Mouse (Mus musculus): Measurements from ENCODE around the gene Lrrc29. TPM values are rescaled to one million over a fixed set of nuclear protein-coding genes. Genes with fewer than 3 reads are reported as not detected.
A peak's percentile ranks its signal among the peaks of the same experiment; 100 is the strongest.

Gene Lrrc29
- polyA plus RNA-seq, 1 experiment from 2014 or later, result 0.64 TPM

GRCm38 (mm10) chr8:105356681-105357080 is 30.6 kb upstream of the Lrrc29 start:
- DNase-seq (ENCODE audit: low spot score), result no peak
- H3K27ac ChIP-seq (replicated peaks; ENCODE audit: low read depth, low read length), result no peak overlapping the region
- H3K4me1 ChIP-seq (ENCODE audit: control insufficient read depth, insufficient read depth, low read length), result peaks cover 10% of the 10 kb centered on the region
- 85% methylated on average over 14 of the region's 14 CpGs for WGBS
- no peak overlapping the region for H3K4me2 ChIP-seq (ENCODE audit: low read depth, severe bottlenecking)
- no peak overlapping the region for H3K4me3 ChIP-seq (ENCODE audit: low read depth, low read length)
- H3K27me3 ChIP-seq (ENCODE audit: control insufficient read depth, insufficient read depth, low read length), result no peaks in the 10 kb centered on the region
- H3K9me3 ChIP-seq (ENCODE audit: control insufficient read depth, low read length), result no peaks in the 10 kb centered on the region
- no peak overlapping the region for H3K9ac ChIP-seq (ENCODE audit: low read length)
- no peak for ATAC-seq (ENCODE audit: insufficient number of reproducible peaks, low FRiP score, low TSS enrichment, low read depth)
- H3K36me3 ChIP-seq (ENCODE audit: control insufficient read depth, insufficient read depth, low read length), result peaks cover 3% of the 10 kb centered on the region; the same call in 1 of the 2 replicates

GRCm38 (mm10) chr8:105355179-105356024 is 29.3 kb upstream of the Lrrc29 start:
- ATAC-seq (ENCODE audit: insufficient number of reproducible peaks, low FRiP score, low TSS enrichment, low read depth) (no peak), DNase-seq (ENCODE audit: low spot score) (peak; percentile 35)
- WGBS, result 62% methylated on average over 26 of the region's 26 CpGs
- Histone ChIP-seq H3K4me2 (ENCODE audit: low read depth, severe bottlenecking) (no peak overlapping the region), H3K9me3 (ENCODE audit: control insufficient read depth, low read length) (no peaks in the 10 kb centered on the region), H3K27ac (replicated peaks; ENCODE audit: low read depth, low read length) (no peak overlapping the region), H3K36me3 (ENCODE audit: control insufficient read depth, insufficient read depth, low read length) (peaks cover 3% of the 10 kb centered on the region; the same call in 1 of the 2 replicates), H3K9ac (ENCODE audit: low read length) (no peak overlapping the region), H3K4me3 (ENCODE audit: low read depth, low read length) (no peak overlapping the region), H3K4me1 (ENCODE audit: control insufficient read depth, insufficient read depth, low read length) (peaks cover 10% of the 10 kb centered on the region), H3K27me3 (ENCODE audit: control insufficient read depth, insufficient read depth, low read length) (no peaks in the 10 kb centered on the region)

- Histone ChIP-seq H3K27me3 (ENCODE audit: control insufficient read depth, insufficient read depth, low read length) (no peaks in the 10 kb centered on the region), H3K9ac (ENCODE audit: low read length) (no peak overlapping the region), H3K4me3 (ENCODE audit: low read depth, low read length) (no peak overlapping the region), H3K36me3 (ENCODE audit: control insufficient read depth, insufficient read depth, low read length) (peaks cover 3% of the 10 kb centered on the region; the same call in 1 of the 2 replicates), H3K9me3 (ENCODE audit: control insufficient read depth, low read length) (no peaks in the 10 kb centered on the region), H3K4me2 (ENCODE audit: low read depth, severe bottlenecking) (no peak overlapping the region), H3K4me1 (ENCODE audit: control insufficient read depth, insufficient read depth, low read length) (peaks cover 15% of the 10 kb centered on the region), H3K27ac (replicated peaks; ENCODE audit: low read depth, low read length) (no peak overlapping the region)
- DNase-seq (ENCODE audit: low spot score), result no peak
- 80% methylated on average over 4 of the region's 4 CpGs for WGBS
- no peak for ATAC-seq (ENCODE audit: insufficient number of reproducible peaks, low FRiP score, low TSS enrichment, low read depth)
Measured at GRCm38 (mm10) chr8:105354549-105354948, 28.5 kb upstream of the Lrrc29 start.

GRCm38 (mm10) chr8:105353583-105354135 is 27.6 kb upstream of the Lrrc29 start:
- ATAC-seq (ENCODE audit: insufficient number of reproducible peaks, low FRiP score, low TSS enrichment, low read depth) (no peak), DNase-seq (ENCODE audit: low spot score) (no peak)
- peaks cover 15% of the 10 kb centered on the region for H3K4me1 ChIP-seq (ENCODE audit: control insufficient read depth, insufficient read depth, low read length)
- no peaks in the 10 kb centered on the region for H3K9me3 ChIP-seq (ENCODE audit: control insufficient read depth, low read length)
- H3K4me3 ChIP-seq (ENCODE audit: low read depth, low read length), result no peak overlapping the region
- no peaks in the 10 kb centered on the region for H3K27me3 ChIP-seq (ENCODE audit: control insufficient read depth, insufficient read depth, low read length)
- no peak overlapping the region for H3K27ac ChIP-seq (replicated peaks; ENCODE audit: low read depth, low read length)
- H3K9ac ChIP-seq (ENCODE audit: low read length), result no peak overlapping the region
- WGBS, result 77% methylated on average over 8 of the region's 8 CpGs
- no peak overlapping the region for H3K4me2 ChIP-seq (ENCODE audit: low read depth, severe bottlenecking)
- peaks cover 3% of the 10 kb centered on the region; the same call in 1 of the 2 replicates for H3K36me3 ChIP-seq (ENCODE audit: control insufficient read depth, insufficient read depth, low read length)

- ATAC-seq (ENCODE audit: insufficient number of reproducible peaks, low FRiP score, low TSS enrichment, low read depth), result no peak
- H3K4me2 ChIP-seq (ENCODE audit: low read depth, severe bottlenecking), result peak overlapping the region; percentile 98
- no peak overlapping the region for H3K27ac ChIP-seq (replicated peaks; ENCODE audit: low read depth, low read length)
- H3K36me3 ChIP-seq (ENCODE audit: control insufficient read depth, insufficient read depth, low read length), result no peaks in the 10 kb centered on the region
- no peak overlapping the region for H3K4me3 ChIP-seq (ENCODE audit: low read depth, low read length)
- H3K4me1 ChIP-seq (ENCODE audit: control insufficient read depth, insufficient read depth, low read length), result peaks cover 22% of the 10 kb centered on the region
- no peaks in the 10 kb centered on the region for H3K27me3 ChIP-seq (ENCODE audit: control insufficient read depth, insufficient read depth, low read length)
- DNase-seq (ENCODE audit: low spot score), result no peak
- 42% methylated on average over 7 of the region's 7 CpGs for WGBS
- no peak overlapping the region for H3K9ac ChIP-seq (ENCODE audit: low read length)
- H3K9me3 ChIP-seq (ENCODE audit: control insufficient read depth, low read length), result no peaks in the 10 kb centered on the region
Measured at GRCm38 (mm10) chr8:105350186-105350585, 24.1 kb upstream of the Lrrc29 start.

- peaks cover 19% of the 10 kb centered on the region for H3K4me1 ChIP-seq (ENCODE audit: control insufficient read depth, insufficient read depth, low read length)
- H3K4me2 ChIP-seq (ENCODE audit: low read depth, severe bottlenecking), result peak overlapping the region; percentile 98
- WGBS, result under 1% methylated on average over 47 of the region's 48 CpGs
- peak; percentile 71 for DNase-seq (ENCODE audit: low spot score)
- H3K9ac ChIP-seq (ENCODE audit: low read length), result peak overlapping the region; percentile 74
- no peaks in the 10 kb centered on the region for H3K36me3 ChIP-seq (ENCODE audit: control insufficient read depth, insufficient read depth, low read length)
- no peaks in the 10 kb centered on the region for H3K9me3 ChIP-seq (ENCODE audit: control insufficient read depth, low read length)
- peak overlapping the region; percentile 67 for H3K4me3 ChIP-seq (ENCODE audit: low read depth, low read length)
- peak; percentile 18; the same call in 1 of the 2 replicates for ATAC-seq (ENCODE audit: insufficient number of reproducible peaks, low FRiP score, low TSS enrichment, low read depth)
- no peak overlapping the region; the same call in 1 of the 2 replicates for H3K27ac ChIP-seq (replicated peaks; ENCODE audit: low read depth, low read length)
- H3K27me3 ChIP-seq (ENCODE audit: control insufficient read depth, insufficient read depth, low read length), result no peaks in the 10 kb centered on the region
Measured at GRCm38 (mm10) chr8:105349096-105349771, 23.2 kb upstream of the Lrrc29 start.

GRCm38 (mm10) chr8:105348450-105349095 is 22.5 kb upstream of the Lrrc29 start, which contains the start of gene Slc9a5:
Gene Slc9a5, plus strand, starts transcription at chr8:105348843.
- Histone ChIP-seq H3K27ac (replicated peaks; ENCODE audit: low read depth, low read length) (peak within 1 kb of the TSS; percentile 63), H3K9me3 (ENCODE audit: control insufficient read depth, low read length) (no peaks in the 10 kb centered on the region), H3K9ac (ENCODE audit: low read length) (peak within 1 kb of the TSS; percentile 75), H3K4me3 (ENCODE audit: low read depth, low read length) (peak within 1 kb of the TSS; percentile 67), H3K4me2 (ENCODE audit: low read depth, severe bottlenecking) (peak within 1 kb of the TSS; percentile 98), H3K27me3 (ENCODE audit: control insufficient read depth, insufficient read depth, low read length) (no peaks in the 10 kb centered on the region), H3K4me1 (ENCODE audit: control insufficient read depth, insufficient read depth, low read length) (peaks cover 19% of the 10 kb centered on the region), H3K36me3 (ENCODE audit: control insufficient read depth, insufficient read depth, low read length) (no peaks in the 10 kb centered on the region)
- DNase-seq (ENCODE audit: low spot score) (peak; percentile 88), ATAC-seq (ENCODE audit: insufficient number of reproducible peaks, low FRiP score, low TSS enrichment, low read depth) (0 out of 2 replicates have a peak, but pooled peaks have one; percentile 2)
- WGBS, result under 1% methylated on average over 34 of the region's 34 CpGs
